Mouse (Mus musculus): ENCODE measurements around the gene Unc79. TPM values are rescaled to one million over a fixed set of nuclear protein-coding genes. Genes with fewer than 3 reads are reported as not detected.
A peak's percentile ranks its signal among the peaks of the same experiment; 100 is the strongest.

Unc79 gene
- total RNA-seq, 2 experiments from 2014 or later: 4.5 to 5.6 TPM

DNA sequence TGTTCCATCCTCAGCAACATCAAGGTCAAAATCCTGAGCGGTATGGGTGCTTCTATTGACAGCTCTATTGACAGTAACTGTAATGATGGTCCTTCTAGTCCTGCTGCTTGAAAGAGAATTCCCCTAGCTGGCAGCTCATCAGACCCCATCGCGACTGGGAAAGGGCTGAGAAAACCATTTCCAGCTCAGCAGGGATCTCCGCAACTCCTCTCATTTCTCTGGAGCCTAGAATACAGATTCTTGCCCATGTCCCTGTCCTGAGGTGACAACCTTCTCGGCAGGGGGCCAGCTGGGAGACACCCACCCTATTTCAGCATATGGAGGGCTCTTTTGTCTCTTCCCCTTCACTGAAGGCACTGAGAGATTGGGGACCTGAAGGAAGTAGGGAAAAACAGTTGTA lies 244.3 kb downstream of the Unc79 start:
- no peak for DNase-seq (ENCODE audit: low spot score in 2 of 2)

DNA sequence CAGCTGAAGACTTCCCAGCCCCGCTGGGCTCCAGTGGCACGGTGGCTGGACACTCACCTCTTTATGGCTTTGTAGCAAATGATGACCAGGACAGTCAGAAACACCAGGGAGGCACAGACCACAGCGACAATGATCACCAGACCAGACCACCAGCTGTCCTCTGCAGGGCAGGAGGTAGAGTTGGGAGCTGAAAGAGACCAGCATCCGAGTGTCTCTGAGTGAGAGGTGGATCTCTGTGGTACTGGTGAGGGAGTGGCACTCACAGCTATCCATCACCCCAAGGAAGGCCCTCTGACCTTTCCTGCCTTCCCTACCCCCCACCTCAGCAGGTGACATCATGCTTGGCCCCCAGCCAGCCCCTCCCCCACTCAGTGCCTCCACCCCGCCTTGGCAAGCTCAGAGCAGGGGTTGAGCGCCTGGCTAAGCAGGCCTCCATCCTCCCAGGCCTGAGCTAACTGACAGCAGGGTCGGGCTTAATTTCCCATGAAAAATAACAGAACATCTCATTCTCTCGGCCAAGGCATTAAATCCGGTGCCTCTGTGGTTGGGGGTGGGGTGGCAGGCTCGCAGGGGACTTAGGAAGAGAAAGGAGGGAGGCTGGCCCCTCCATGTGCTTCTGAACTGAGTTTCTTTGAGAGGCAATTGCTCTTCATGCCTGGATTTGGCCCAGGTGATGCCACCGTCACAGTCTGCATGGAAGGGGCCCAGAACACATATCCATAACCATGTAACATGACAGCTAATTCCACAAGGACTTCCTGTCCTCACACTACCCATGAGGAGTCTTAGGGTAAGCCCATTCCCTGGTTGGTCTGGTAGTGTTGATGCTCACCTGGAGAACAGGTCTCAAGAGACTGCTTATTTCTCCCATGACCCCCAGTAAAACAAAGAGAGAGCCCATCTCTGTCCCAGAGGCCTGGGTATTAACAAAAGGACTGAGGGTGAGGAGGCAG lies 254.2 kb downstream of the Unc79 start:
- peak; percentile 38 to 53 for DNase-seq (ENCODE audit: low spot score in 2 of 2)

DNA sequence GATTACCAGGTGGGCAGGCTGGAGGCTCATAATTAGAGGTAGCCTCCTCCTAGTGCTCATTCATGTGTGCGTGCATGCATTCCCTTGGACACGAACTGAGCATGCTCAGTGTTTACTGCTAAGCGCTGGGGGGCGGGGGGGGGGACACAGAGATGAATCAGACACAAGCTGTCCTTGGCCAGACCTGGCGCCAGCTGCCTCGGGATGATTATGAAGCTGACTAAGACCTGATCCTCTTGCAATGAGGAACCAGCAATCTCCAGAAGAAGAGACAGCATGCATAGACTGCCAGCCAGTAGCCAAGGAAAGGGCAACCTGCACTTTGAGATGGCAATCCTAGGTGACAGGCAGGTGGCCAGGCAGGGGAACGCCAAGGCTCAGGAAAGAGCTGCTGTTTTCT lies 256.9 kb downstream of the Unc79 start:
- DNase-seq (ENCODE audit: low spot score in 2 of 2): peak in 1 of 2 experiments; percentile 20

DNA sequence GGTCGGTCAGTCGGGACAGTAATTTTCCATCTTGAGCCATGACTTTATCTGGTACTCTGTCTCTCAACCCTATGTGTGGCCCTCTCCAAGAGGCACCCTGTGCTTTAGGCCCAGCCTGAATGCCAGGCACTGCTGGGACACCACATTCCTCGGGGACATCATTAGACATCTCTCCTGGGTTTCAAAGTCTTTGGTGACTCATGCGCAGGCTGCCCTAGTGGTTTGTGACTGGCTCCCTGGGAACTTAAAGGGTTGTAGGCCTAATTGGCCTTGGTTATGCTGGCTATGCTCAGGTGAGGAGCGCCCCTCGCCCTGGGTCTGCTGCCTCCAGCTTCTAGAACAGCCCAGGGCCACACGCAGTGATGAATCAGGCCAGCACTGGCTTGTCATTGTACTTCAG lies 260.9 kb downstream of the Unc79 start:
- no peak for DNase-seq (ENCODE audit: low spot score in 2 of 2)

DNA sequence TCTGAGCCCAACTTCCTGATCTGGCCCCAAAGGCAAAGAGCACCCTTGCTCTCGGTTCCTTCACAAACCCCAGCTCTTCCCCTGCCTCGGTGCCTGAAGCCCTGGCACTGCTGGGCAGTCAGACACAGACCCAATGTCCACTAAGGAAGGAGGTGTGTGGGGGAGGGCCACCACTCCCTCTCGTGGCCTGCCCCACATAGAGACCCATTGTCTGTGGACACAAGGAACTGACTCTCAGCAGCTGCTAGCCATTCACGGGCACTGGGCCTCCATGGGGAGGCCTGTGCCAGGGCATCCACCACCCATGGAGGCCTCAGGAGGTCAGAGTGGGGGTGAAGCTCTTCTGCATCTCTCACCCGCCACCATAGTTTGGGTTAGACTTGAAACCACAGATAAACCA lies 262.4 kb downstream of the Unc79 start:
- no peak for DNase-seq (ENCODE audit: low spot score in 2 of 2)

DNA sequence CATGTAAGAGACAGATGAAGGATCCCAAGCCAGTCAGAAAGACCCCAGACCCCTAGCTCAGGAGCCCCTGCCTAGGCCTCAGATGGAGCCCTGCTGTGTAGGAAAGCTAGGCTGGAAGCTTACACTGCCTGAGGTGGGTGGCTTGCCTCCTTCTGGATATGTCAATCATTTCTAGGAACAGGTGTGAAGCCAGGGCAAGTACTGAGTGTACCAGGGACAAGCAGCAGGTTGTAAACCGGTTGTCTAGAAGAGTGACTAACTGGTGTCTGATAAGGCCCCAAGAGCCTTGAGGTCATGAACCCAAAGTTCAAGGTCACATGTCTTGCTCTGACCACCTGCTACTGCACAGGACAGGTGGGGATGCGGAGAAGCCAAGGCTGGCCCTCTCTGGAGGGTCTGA lies 264.9 kb downstream of the Unc79 start:
- no peak for DNase-seq (ENCODE audit: low spot score in 2 of 2)

DNA sequence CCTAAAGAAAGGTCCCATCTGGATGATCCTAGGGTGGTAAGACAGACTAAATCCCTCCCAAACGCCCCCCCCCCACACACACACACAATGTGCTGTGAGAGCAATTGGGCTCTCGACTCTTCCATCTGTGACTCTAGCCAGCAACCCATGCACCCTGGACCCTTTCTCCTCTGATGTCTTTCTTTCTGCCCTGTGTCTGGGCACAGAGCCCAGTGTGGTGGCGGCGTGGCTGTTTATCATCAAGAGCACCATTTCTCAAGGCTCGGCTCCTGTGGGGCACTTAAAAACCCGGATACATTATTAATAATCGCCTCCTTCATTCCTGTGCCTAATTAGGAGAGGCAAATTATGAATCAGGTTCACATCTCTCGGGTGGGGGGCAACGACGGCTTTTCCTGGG lies 265.6 kb downstream of the Unc79 start:
- peak; percentile 30 to 36 for DNase-seq (ENCODE audit: low spot score in 2 of 2)

DNA sequence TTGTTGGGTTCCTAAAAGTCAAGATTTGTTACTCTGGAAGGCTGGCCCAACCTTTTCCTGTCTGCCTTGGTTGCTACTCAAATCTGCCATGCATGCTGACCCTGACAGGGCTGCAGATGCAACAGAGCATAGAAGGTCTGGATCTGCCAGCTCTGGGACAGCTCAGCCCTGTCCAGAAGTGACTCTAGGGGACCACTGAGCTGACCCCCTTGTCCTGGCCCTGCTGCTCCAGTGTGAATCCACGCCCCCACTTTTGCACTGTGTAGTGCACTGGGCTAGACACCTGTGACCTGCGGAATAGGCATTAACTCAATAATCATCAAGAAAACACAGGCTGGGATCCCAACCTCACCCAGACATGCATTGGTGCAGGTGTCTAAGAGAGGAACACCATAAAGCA lies 266.1 kb downstream of the Unc79 start:
- DNase-seq (ENCODE audit: low spot score in 2 of 2): no peak

DNA sequence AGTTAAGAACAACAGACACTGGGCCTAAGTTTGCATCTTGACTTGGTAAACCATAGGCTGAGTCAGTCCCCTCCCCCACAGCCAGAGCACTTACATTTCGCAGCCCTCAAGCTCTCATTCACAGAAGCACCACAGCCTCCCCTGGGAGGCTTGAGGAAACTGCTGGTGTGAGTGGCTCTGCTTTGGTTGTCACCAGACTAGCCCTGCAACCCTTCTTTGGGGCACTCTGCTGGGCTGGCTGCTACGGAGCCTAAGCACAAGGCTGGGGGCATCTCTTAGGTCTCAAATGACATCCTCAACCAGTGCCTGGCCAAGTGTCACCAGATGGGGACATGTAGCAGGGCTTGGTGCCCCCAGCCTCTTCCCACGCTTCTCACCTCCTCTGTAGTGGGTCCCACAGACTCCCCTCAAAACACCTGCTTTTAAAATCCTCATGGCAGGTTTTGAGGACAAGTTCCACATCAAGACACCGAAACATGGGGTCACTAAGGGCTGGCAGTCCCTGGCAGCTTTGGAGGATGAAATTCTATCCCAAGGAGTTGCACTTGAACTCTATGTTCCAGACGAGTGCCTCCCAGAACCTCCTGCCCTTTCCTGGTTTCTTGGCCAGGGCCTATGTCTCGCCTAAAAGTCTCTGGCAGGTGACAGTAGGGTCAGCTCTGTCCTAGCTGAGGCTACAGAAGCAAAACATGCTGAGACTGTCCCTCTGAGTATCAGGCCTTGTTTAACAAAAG lies 267.4 kb downstream of the Unc79 start:
- no peak for DNase-seq (ENCODE audit: low spot score in 2 of 2)

DNA sequence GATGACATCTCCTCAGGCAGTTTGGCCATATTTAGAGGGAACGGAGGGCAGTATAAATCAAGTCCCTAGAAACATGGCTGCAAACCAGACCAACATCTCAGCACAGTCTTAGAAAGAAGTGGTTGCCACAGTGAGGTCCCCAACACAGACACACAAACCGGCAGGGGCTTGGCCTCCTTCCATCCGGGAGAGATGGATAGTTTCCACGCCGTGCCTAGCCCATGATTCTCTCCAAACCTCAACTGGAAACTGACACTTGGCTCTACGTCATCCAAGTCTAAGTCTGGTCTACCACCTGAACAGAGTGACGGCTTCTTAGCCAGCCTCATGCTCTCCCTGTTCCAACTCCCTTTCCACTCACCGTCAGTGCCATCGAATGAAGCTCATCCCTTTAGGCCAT lies 275.0 kb downstream of the Unc79 start:
- DNase-seq (ENCODE audit: low spot score in 2 of 2): no peak

DNA sequence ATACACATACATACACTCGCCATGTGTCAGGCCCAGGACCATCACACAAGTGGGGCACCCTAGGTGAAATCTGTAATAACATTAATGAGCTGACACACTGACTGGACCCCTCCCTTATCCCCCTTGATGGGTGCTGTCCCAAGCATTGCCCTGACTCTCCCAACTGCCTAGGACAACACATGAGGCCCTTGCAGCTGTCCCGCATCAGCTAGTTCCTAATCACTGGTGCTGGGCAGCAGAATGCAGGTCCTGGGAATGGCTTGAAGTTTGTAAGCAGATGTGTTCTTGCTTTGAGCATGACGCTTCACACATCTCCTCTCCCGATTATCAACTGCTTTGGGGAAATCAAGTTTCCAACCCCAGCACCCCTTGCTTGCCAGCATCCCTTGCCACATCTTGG lies 277.5 kb downstream of the Unc79 start:
- DNase-seq (ENCODE audit: low spot score in 2 of 2): no peak

DNA sequence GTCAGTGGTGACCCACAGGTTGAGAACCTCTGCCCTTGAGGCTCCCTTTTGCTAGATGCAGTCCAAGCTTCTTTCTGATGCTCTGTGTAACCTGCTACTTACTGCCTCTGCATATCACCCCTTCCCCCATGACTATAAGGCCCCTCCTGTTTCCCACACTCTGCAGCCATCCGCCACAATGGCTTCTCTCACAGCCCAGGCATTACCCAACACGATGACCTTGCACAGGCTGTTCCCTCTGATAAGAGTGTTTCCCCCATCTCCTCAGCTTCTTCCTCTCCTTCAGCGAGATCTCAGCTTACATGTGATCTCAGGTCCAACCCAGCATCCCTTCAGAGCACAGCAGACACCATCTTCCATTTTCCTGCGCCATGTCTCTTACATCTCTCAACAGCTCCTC lies 280.4 kb downstream of the Unc79 start:
- DNase-seq (ENCODE audit: low spot score in 2 of 2): no peak

Small RNA genes lying within 50 kb of the gene (microRNA-seq; reads per million reads assigned to microRNA genes)
- gene Gm44324 (ENCODE audit: borderline number of aligned reads in 2 of 2): 0 reads per million in 2 experiments

Other genes with a start within 250 kb of the Unc79 start
- gene Itpk1, start 243.9 kb upstream of the Unc79 start, total RNA-seq (2021): 100 to 1,000 TPM in 1 of 2 experiments, 10 to 100 TPM in 1; 49.7 to 156 TPM
- gene Moap1, start 205.2 kb upstream of the Unc79 start, total RNA-seq (2021): 10 to 100 TPM in 1 of 2 experiments, 1 to 10 TPM in 1; 7.5 to 11.0 TPM
- gene Tmem251, start 205.1 kb upstream of the Unc79 start, total RNA-seq (2021): 10 to 100 TPM in 1 of 2 experiments, 1 to 10 TPM in 1; 8.0 to 10.5 TPM
- gene Gm28051, start 191.1 kb upstream of the Unc79 start, total RNA-seq (2021): not detected
- gene Gon7, start 191.1 kb upstream of the Unc79 start, total RNA-seq (2021): 10 to 100 TPM; 15.8 to 20.9 TPM
- gene Ubr7, start 190.9 kb upstream of the Unc79 start, total RNA-seq (2021): 10 to 100 TPM; 32.6 to 33.2 TPM
- gene Gm20604, start 190.2 kb upstream of the Unc79 start, total RNA-seq (2021): 1 to 10 TPM; 6.2 to 6.3 TPM
- gene Btbd7, start 70.4 kb upstream of the Unc79 start, total RNA-seq (2021): 10 to 100 TPM; 33.9 to 43.5 TPM
- not detected for gene Cox8c, start 49.5 kb upstream of the Unc79 start, total RNA-seq (2021)